Mouse (Mus musculus): ENCODE results near the gene Adam17. TPM values are rescaled to one million over a fixed set of nuclear protein-coding genes. Genes with fewer than 3 reads are reported as not detected.
A peak's percentile ranks its signal among the peaks of the same experiment; 100 is the strongest.

Gene Adam17
- total and polyA plus RNA-seq, 3 experiments = 25.9 to 43.8 (median 40.2) TPM

GRCm38 (mm10) chr12:21362686-21363085 is 10.7 kb downstream of the Adam17 start:
- DNase-seq = no peak

- DNase-seq = no peak
Observed at GRCm38 (mm10) chr12:21353681-21354080, 19.8 kb downstream of the Adam17 start.

GRCm38 (mm10) chr12:21350113-21350876 is 23.1 kb downstream of the Adam17 start:
- DNase-seq = no peak

GRCm38 (mm10) chr12:21346972-21347371 is 26.5 kb downstream of the Adam17 start:
- DNase-seq = no peak

- no peak for DNase-seq
Observed at GRCm38 (mm10) chr12:21340674-21341073, 32.8 kb downstream of the Adam17 start.

GRCm38 (mm10) chr12:21337171-21337570 is 36.3 kb downstream of the Adam17 start:
- no peak for DNase-seq

- DNase-seq = no peak
Observed at GRCm38 (mm10) chr12:21335869-21336268, 37.6 kb downstream of the Adam17 start.

GRCm38 (mm10) chr12:21333766-21334165 is 39.7 kb downstream of the Adam17 start:
- DNase-seq = no peak

GRCm38 (mm10) chr12:21333021-21333420 is 40.4 kb downstream of the Adam17 start:
- no peak for DNase-seq

- DNase-seq = no peak
Observed at GRCm38 (mm10) chr12:21331711-21332110, 41.7 kb downstream of the Adam17 start.

GRCm38 (mm10) chr12:21330961-21331576 is 42.4 kb downstream of the Adam17 start:
- no peak for DNase-seq

- no peak for DNase-seq
Observed at GRCm38 (mm10) chr12:21329661-21330400, 43.6 kb downstream of the Adam17 start.

GRCm38 (mm10) chr12:21326325-21326724 is 47.1 kb downstream of the Adam17 start:
- DNase-seq = peak; percentile 28

GRCm38 (mm10) chr12:21325266-21325665 is 48.2 kb downstream of the Adam17 start:
- no peak for DNase-seq

GRCm38 (mm10) chr12:21324101-21324500 is 49.3 kb downstream of the Adam17 start:
- no peak for DNase-seq

- no peak for DNase-seq
Observed at GRCm38 (mm10) chr12:21322856-21323255, 50.6 kb downstream of the Adam17 start.

GRCm38 (mm10) chr12:21322296-21322695 is 51.1 kb downstream of the Adam17 start:
- DNase-seq = no peak

GRCm38 (mm10) chr12:21321170-21321569 is 52.3 kb downstream of the Adam17 start:
- no peak for DNase-seq

GRCm38 (mm10) chr12:21320317-21320716 is 53.1 kb downstream of the Adam17 start:
- DNase-seq = no peak

- peak; percentile 57 for DNase-seq
Observed at GRCm38 (mm10) chr12:21318143-21318895, 55.1 kb downstream of the Adam17 start.

GRCm38 (mm10) chr12:21316869-21317265 is 56.6 kb downstream of the Adam17 start:
- peak; percentile 77 for DNase-seq
